Mouse (Mus musculus): Measurements from ENCODE around the gene Sec11a. TPM values are rescaled to one million over a fixed set of nuclear protein-coding genes. Genes with fewer than 3 reads are reported as not detected.
A peak's percentile ranks its signal among the peaks of the same experiment; 100 is the strongest.

Sec11a gene
- polyA plus RNA-seq, 1 experiment from 2014 or later: 135 TPM

- Histone ChIP-seq H3K27me3 (ENCODE audit: control insufficient read depth, insufficient read depth, low read length) (no peaks in the 10 kb centered on the region), H3K9me3 (replicated peaks; ENCODE audit: control insufficient read depth, low read length) (no peaks in the 10 kb centered on the region), H3K4me2 (no peak overlapping the region), H3K36me3 (ENCODE audit: control insufficient read depth, insufficient read depth, low read length) (peaks cover 15% of the 10 kb centered on the region), H3K9ac (ENCODE audit: low read depth, low read length) (no peak overlapping the region), H3K27ac (ENCODE audit: low read depth, low read length) (no peak overlapping the region), H3K4me1 (ENCODE audit: control insufficient read depth, insufficient read depth, low read length) (no peaks in the 10 kb centered on the region), H3K4me3 (ENCODE audit: low read depth, low read length) (no peak overlapping the region)
- ATAC-seq (replicated peaks; ENCODE audit: insufficient number of reproducible peaks, low FRiP score, low TSS enrichment): no peak
- 74% methylated on average over 4 of the region's 4 CpGs for WGBS (ENCODE audit: insufficient replicate concordance)
These were observed 29.6 kb downstream of the Sec11a start for GRCm38 (mm10) chr7:80917916-80918465.

DNA sequence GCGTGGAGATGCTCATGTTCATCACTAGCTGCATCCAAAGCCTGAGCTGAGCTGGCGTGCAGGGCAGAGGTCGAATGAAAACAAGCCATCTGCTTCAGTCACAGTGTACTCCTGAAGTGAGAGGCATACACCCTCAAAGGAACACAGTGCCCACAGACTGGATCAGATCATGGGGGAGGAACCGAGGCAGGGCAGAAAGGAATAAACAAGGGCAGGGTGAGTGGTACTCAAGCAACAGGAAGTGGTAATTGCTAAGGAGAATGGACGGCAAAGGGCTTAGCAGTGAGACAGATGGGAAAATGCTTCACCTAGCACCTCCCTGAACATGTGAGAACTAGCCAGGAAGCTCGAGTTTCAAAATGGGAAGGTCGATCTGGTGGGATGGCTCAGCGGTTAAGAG is 35.1 kb downstream of the Sec11a start:
- Histone ChIP-seq H3K27ac (ENCODE audit: low read depth, low read length) (no peak overlapping the region), H3K36me3 (ENCODE audit: control insufficient read depth, insufficient read depth, low read length) (peaks cover 23% of the 10 kb centered on the region)
- 88% methylated on average over 8 of the region's 8 CpGs for WGBS (ENCODE audit: insufficient replicate concordance)

GRCm38 (mm10) chr7:80911053-80911452 is 36.5 kb downstream of the Sec11a start:
- no peak overlapping the region for H3K27ac ChIP-seq (ENCODE audit: low read depth, low read length)
- ATAC-seq (replicated peaks; ENCODE audit: insufficient number of reproducible peaks, low FRiP score, low TSS enrichment): no peak
- no peaks in the 10 kb centered on the region for H3K4me1 ChIP-seq (ENCODE audit: control insufficient read depth, insufficient read depth, low read length)
- H3K9me3 ChIP-seq (replicated peaks; ENCODE audit: control insufficient read depth, low read length): no peaks in the 10 kb centered on the region
- no peak overlapping the region for H3K4me2 ChIP-seq
- H3K27me3 ChIP-seq (ENCODE audit: control insufficient read depth, insufficient read depth, low read length): no peaks in the 10 kb centered on the region
- H3K4me3 ChIP-seq (ENCODE audit: low read depth, low read length): no peak overlapping the region
- H3K9ac ChIP-seq (ENCODE audit: low read depth, low read length): no peak overlapping the region
- WGBS (ENCODE audit: insufficient replicate concordance): 77% methylated on average over 7 of the region's 7 CpGs
- H3K36me3 ChIP-seq (ENCODE audit: control insufficient read depth, insufficient read depth, low read length): peaks cover 20% of the 10 kb centered on the region

More for the DNA sequence above, 35.1 kb downstream of the Sec11a start:
- ATAC-seq (replicated peaks; ENCODE audit: insufficient number of reproducible peaks, low FRiP score, low TSS enrichment): no peak
- no peak overlapping the region for H3K9ac ChIP-seq (ENCODE audit: low read depth, low read length)
- no peaks in the 10 kb centered on the region for H3K9me3 ChIP-seq (replicated peaks; ENCODE audit: control insufficient read depth, low read length)
- no peaks in the 10 kb centered on the region for H3K27me3 ChIP-seq (ENCODE audit: control insufficient read depth, insufficient read depth, low read length)
- H3K4me2 ChIP-seq: no peak overlapping the region
- H3K4me3 ChIP-seq (ENCODE audit: low read depth, low read length): no peak overlapping the region
- no peaks in the 10 kb centered on the region for H3K4me1 ChIP-seq (ENCODE audit: control insufficient read depth, insufficient read depth, low read length)

GRCm38 (mm10) chr7:80904921-80905515 is 42.6 kb downstream of the Sec11a start, which contains the start of gene Nmb:
Nmb (minus strand) TSS chr7:80905076.
- H3K27ac ChIP-seq (ENCODE audit: low read depth, low read length): no peak within 1 kb of the TSS
- H3K36me3 ChIP-seq (ENCODE audit: control insufficient read depth, insufficient read depth, low read length): 0 out of 2 replicates have a peak, but pooled peaks cover 2% of the 10 kb centered on the region
- peaks cover 8% of the 10 kb centered on the region; the same call in 1 of the 2 replicates for H3K4me1 ChIP-seq (ENCODE audit: control insufficient read depth, insufficient read depth, low read length)
- H3K9ac ChIP-seq (ENCODE audit: low read depth, low read length): peak within 1 kb of the TSS; percentile 77
- WGBS (ENCODE audit: insufficient replicate concordance): 3% methylated on average over 19 of the region's 19 CpGs
- H3K27me3 ChIP-seq (ENCODE audit: control insufficient read depth, insufficient read depth, low read length): no peaks in the 10 kb centered on the region
- no peaks in the 10 kb centered on the region for H3K9me3 ChIP-seq (replicated peaks; ENCODE audit: control insufficient read depth, low read length)
- H3K4me2 ChIP-seq: peak within 1 kb of the TSS; percentile 99
- H3K4me3 ChIP-seq (ENCODE audit: low read depth, low read length): peak within 1 kb of the TSS; percentile 50
- ATAC-seq (replicated peaks; ENCODE audit: insufficient number of reproducible peaks, low FRiP score, low TSS enrichment): no peak

GRCm38 (mm10) chr7:80903625-80904422 is 43.8 kb downstream of the Sec11a start:
- Histone ChIP-seq H3K27me3 (ENCODE audit: control insufficient read depth, insufficient read depth, low read length) (no peaks in the 10 kb centered on the region), H3K27ac (ENCODE audit: low read depth, low read length) (no peak overlapping the region), H3K4me2 (no peak overlapping the region; the same call in 1 of the 2 replicates), H3K9ac (ENCODE audit: low read depth, low read length) (no peak overlapping the region), H3K4me1 (ENCODE audit: control insufficient read depth, insufficient read depth, low read length) (peaks cover 8% of the 10 kb centered on the region; the same call in 1 of the 2 replicates), H3K4me3 (ENCODE audit: low read depth, low read length) (no peak overlapping the region), H3K9me3 (replicated peaks; ENCODE audit: control insufficient read depth, low read length) (no peaks in the 10 kb centered on the region), H3K36me3 (ENCODE audit: control insufficient read depth, insufficient read depth, low read length) (no peaks in the 10 kb centered on the region)
- ATAC-seq (replicated peaks; ENCODE audit: insufficient number of reproducible peaks, low FRiP score, low TSS enrichment): no peak
- WGBS (ENCODE audit: insufficient replicate concordance): 81% methylated on average over 11 of the region's 11 CpGs

DNA sequence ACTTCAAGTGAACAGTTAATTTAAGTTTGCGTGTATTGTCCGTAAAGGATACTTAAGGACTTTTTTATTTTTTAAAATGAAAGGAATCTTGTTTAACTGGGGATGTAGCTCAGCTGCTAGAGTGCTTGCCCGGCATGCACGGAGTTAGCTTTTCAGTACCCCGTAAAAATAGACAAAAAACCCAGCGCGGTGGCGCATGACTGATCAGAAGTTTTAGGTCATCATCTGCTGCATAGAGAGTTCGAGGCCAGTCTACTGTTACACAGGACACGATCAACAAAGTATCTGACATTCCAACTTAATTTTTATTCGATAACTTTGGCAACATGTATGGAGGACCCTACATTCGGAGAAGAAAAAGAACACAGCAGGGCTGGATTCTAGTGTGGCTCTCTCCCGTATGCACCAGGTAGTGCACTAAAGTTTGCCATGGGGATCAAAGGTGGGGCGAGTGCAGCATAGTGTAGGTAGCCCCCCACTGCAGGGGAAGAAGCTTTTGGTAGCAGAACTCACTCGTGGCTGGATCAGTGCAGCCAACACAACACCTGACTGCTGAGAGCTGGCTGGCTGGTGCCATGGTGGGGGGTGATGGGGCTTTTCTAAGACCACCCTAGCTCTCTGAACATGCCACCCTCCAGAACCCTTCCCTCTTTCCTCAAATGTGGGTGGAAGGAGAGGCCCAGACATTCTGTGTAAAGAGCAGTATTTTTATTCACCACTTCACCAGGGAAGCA is 45.9 kb downstream of the Sec11a start:
- Histone ChIP-seq H3K9ac (ENCODE audit: low read depth, low read length) (peak overlapping the region; percentile 71), H3K27me3 (ENCODE audit: control insufficient read depth, insufficient read depth, low read length) (no peaks in the 10 kb centered on the region), H3K4me3 (ENCODE audit: low read depth, low read length) (peak overlapping the region; percentile 70), H3K36me3 (ENCODE audit: control insufficient read depth, insufficient read depth, low read length) (no peaks in the 10 kb centered on the region), H3K4me2 (peak overlapping the region; percentile 80), H3K4me1 (ENCODE audit: control insufficient read depth, insufficient read depth, low read length) (peaks cover 8% of the 10 kb centered on the region; the same call in 1 of the 2 replicates), H3K9me3 (replicated peaks; ENCODE audit: control insufficient read depth, low read length) (no peaks in the 10 kb centered on the region), H3K27ac (ENCODE audit: low read depth, low read length) (peak overlapping the region; percentile 70)
- 34% methylated on average over 15 of the region's 15 CpGs for WGBS (ENCODE audit: insufficient replicate concordance)
- ATAC-seq (replicated peaks; ENCODE audit: insufficient number of reproducible peaks, low FRiP score, low TSS enrichment): no peak

GRCm38 (mm10) chr7:80900944-80901501 is 46.6 kb downstream of the Sec11a start, which contains the start of gene Wdr73:
Wdr73 (minus strand) TSS chr7:80901269.
- no peaks in the 10 kb centered on the region for H3K27me3 ChIP-seq (ENCODE audit: control insufficient read depth, insufficient read depth, low read length)
- WGBS (ENCODE audit: insufficient replicate concordance): under 1% methylated on average over 36 of the region's 36 CpGs
- H3K4me3 ChIP-seq (ENCODE audit: low read depth, low read length): peak within 1 kb of the TSS; percentile 70
- H3K9me3 ChIP-seq (replicated peaks; ENCODE audit: control insufficient read depth, low read length): no peaks in the 10 kb centered on the region
- peak within 1 kb of the TSS; percentile 80 for H3K4me2 ChIP-seq
- no peaks in the 10 kb centered on the region; the same call in 1 of the 2 replicates for H3K36me3 ChIP-seq (ENCODE audit: control insufficient read depth, insufficient read depth, low read length)
- peaks cover 8% of the 10 kb centered on the region; the same call in 1 of the 2 replicates for H3K4me1 ChIP-seq (ENCODE audit: control insufficient read depth, insufficient read depth, low read length)
- peak; percentile 86 for ATAC-seq (replicated peaks; ENCODE audit: insufficient number of reproducible peaks, low FRiP score, low TSS enrichment)
- peak within 1 kb of the TSS; percentile 78 for H3K9ac ChIP-seq (ENCODE audit: low read depth, low read length)
- peak within 1 kb of the TSS; percentile 70 for H3K27ac ChIP-seq (ENCODE audit: low read depth, low read length)

GRCm38 (mm10) chr7:80897721-80898120 is 49.9 kb downstream of the Sec11a start:
- Histone ChIP-seq H3K36me3 (ENCODE audit: control insufficient read depth, insufficient read depth, low read length) (peaks cover under 1% of the 10 kb centered on the region; the same call in 1 of the 2 replicates), H3K9me3 (replicated peaks; ENCODE audit: control insufficient read depth, low read length) (no peaks in the 10 kb centered on the region), H3K9ac (ENCODE audit: low read depth, low read length) (no peak overlapping the region), H3K4me3 (ENCODE audit: low read depth, low read length) (no peak overlapping the region), H3K4me2 (no peak overlapping the region), H3K27ac (ENCODE audit: low read depth, low read length) (no peak overlapping the region), H3K4me1 (ENCODE audit: control insufficient read depth, insufficient read depth, low read length) (peaks cover 3% of the 10 kb centered on the region; the same call in 1 of the 2 replicates), H3K27me3 (ENCODE audit: control insufficient read depth, insufficient read depth, low read length) (no peaks in the 10 kb centered on the region)
- no peak for ATAC-seq (replicated peaks; ENCODE audit: insufficient number of reproducible peaks, low FRiP score, low TSS enrichment)
- WGBS (ENCODE audit: insufficient replicate concordance): 86% methylated on average over 4 of the region's 4 CpGs
